Mouse (Mus musculus) forebrain, embryonic 10.5 days (tissue): ENCODE results near the gene Gm12258. TPM values are rescaled to one million over a fixed set of nuclear protein-coding genes. Genes with fewer than 3 reads are reported as not detected.
"Not testable (repeated sequence)": the region's sequence is repeated elsewhere in the genome, so short reads cannot be mapped to it uniquely, and the experiment has no call there.

Source experiments
- DNase-seq: peaks from one replicate; pipeline ENCODE4 v3.0.0-alpha.2; 2017; ENCODE audit warnings: low spot score; ENCODE audit errors: extremely low spot score
- H3K27ac ChIP-seq: fragments of 300-500 bp; sonication (generic); 2 replicates; pipeline ENCODE4 v1.5.1; 2016; ENCODE audit warnings: mild to moderate bottlenecking
- H3K27me3 ChIP-seq: fragments of 300-500 bp; sonication (generic); 2 replicates; pipeline ENCODE4 v1.6.1; 2016; ENCODE audit warnings: mild to moderate bottlenecking; ENCODE audit not compliant: poor library complexity, severe bottlenecking
- H3K36me3 ChIP-seq: fragments of 300-500 bp; sonication (generic); replicated peaks from 2 replicates; pipeline ENCODE4 v1.6.1; 2016; ENCODE audit warnings: mild to moderate bottlenecking, moderate library complexity
- H3K4me1 ChIP-seq: fragments of 300-500 bp; sonication (generic); 2 replicates; pipeline ENCODE4 v1.6.1; 2016
- H3K4me3 ChIP-seq: fragments of 300-500 bp; sonication (generic); 2 replicates; pipeline ENCODE4 v1.5.1; 2016; ENCODE audit warnings: mild to moderate bottlenecking, moderate library complexity
- H3K9me3 ChIP-seq: fragments of 300-500 bp; sonication (generic); 2 replicates; pipeline ENCODE4 v1.6.1; 2016; ENCODE audit warnings: mild to moderate bottlenecking, moderate library complexity
- WGBS: fragments of 180-500 bp; shearing (Covaris S2); methylation state at CpG from one replicate; pipeline ENCODE4 v1.1.7; 2016; 5-methylcytosine and 5-hydroxymethylcytosine counted together
- polyA plus RNA-seq: library from polyadenylated mRNA; unstranded; fragments of >200 nt; fragmentation: Nextera tagmentation; extraction: Ambion mirVana; gene quantifications from 2 replicates; pipeline ENCODE4 v1.2.1, GENCODE M21; 2016

Gene Gm12258
- polyA plus RNA-seq: 8.9 and 9.3 TPM in 2 replicates

GRCm38 (mm10) chr11:58846919-58847461 lies at the start of gene Gm12258:
Gene Gm12258 (plus strand): TSS chr11:58847158.
- peak within 1 kb of the TSS; percentile 87 for H3K4me3 ChIP-seq
- DNase-seq: peak; percentile 87
- peaks cover 13% of the 10 kb centered on the region for H3K4me1 ChIP-seq
- WGBS: 0% methylated on average over 24 of the region's 24 CpGs
- H3K36me3 ChIP-seq: peaks cover 24% of the 10 kb centered on the region
- H3K27me3 ChIP-seq: no peaks in the 10 kb centered on the region
- no peaks in the 10 kb centered on the region for H3K9me3 ChIP-seq
- H3K27ac ChIP-seq: peak within 1 kb of the TSS; percentile 87

GRCm38 (mm10) chr11:58799747-58800146 lies 47.2 kb upstream of the Gm12258 start:
- 80% methylated on average over 5 of the region's 5 CpGs for WGBS

GRCm38 (mm10) chr11:58801558-58802228 lies 45.3 kb upstream of the Gm12258 start, which contains the start of gene Fam183b:
Gene Fam183b (minus strand): TSS chr11:58801960.
- Histone ChIP-seq H3K27me3 (no peaks in the 10 kb centered on the region), H3K36me3 (no peaks in the 10 kb centered on the region), H3K4me1 (peaks cover 17% of the 10 kb centered on the region), H3K9me3 (no peaks in the 10 kb centered on the region), H3K4me3 (peak within 1 kb of the TSS; percentile 21; the same call in 1 of the 2 replicates), H3K27ac (0 out of 2 replicates have a peak within 1 kb of the TSS, but pooled peaks have one; percentile 35)
- peak; percentile 21 for DNase-seq
- 35% methylated on average over 14 of the region's 14 CpGs for WGBS

More at GRCm38 (mm10) chr11:58799747-58800146, 47.2 kb upstream of the Gm12258 start:
- no peak for DNase-seq
- H3K27ac ChIP-seq: no peak overlapping the region
- H3K4me3 ChIP-seq: no peak overlapping the region
- peaks cover 17% of the 10 kb centered on the region for H3K4me1 ChIP-seq
- H3K9me3 ChIP-seq: no peaks in the 10 kb centered on the region
- no peaks in the 10 kb centered on the region for H3K27me3 ChIP-seq
- H3K36me3 ChIP-seq: no peaks in the 10 kb centered on the region

GRCm38 (mm10) chr11:58803871-58804270 lies 43.1 kb upstream of the Gm12258 start:
- 87% methylated on average over 4 of the region's 4 CpGs for WGBS
- no peak for DNase-seq
- H3K27ac ChIP-seq: no peak overlapping the region
- no peaks in the 10 kb centered on the region for H3K36me3 ChIP-seq
- H3K4me1 ChIP-seq: peaks cover 17% of the 10 kb centered on the region
- H3K27me3 ChIP-seq: no peaks in the 10 kb centered on the region
- H3K4me3 ChIP-seq: no peak overlapping the region
- no peaks in the 10 kb centered on the region for H3K9me3 ChIP-seq

- Histone ChIP-seq H3K36me3 (no peaks in the 10 kb centered on the region), H3K27ac (no peak overlapping the region), H3K27me3 (no peaks in the 10 kb centered on the region), H3K9me3 (no peaks in the 10 kb centered on the region), H3K4me3 (no peak overlapping the region), H3K4me1 (peaks cover 17% of the 10 kb centered on the region)
- 89% methylated on average over 2 of the region's 2 CpGs for WGBS
- no peak for DNase-seq
These were observed 42.6 kb upstream of the Gm12258 start for GRCm38 (mm10) chr11:58804393-58804792.

- no peaks in the 10 kb centered on the region for H3K27me3 ChIP-seq
- no peak overlapping the region for H3K27ac ChIP-seq
- WGBS: 11% methylated on average over 1 of the region's 1 CpGs
- no peak overlapping the region for H3K4me3 ChIP-seq
- no peak for DNase-seq
- no peaks in the 10 kb centered on the region for H3K36me3 ChIP-seq
- H3K9me3 ChIP-seq: no peaks in the 10 kb centered on the region
- no peaks in the 10 kb centered on the region for H3K4me1 ChIP-seq
These were observed 35.0 kb upstream of the Gm12258 start for GRCm38 (mm10) chr11:58812001-58812400.

GRCm38 (mm10) chr11:58814700-58815099 lies 32.3 kb upstream of the Gm12258 start, which contains the start of gene Olfr313:
Gene Olfr313 (plus strand): TSS chr11:58815000.
- H3K9me3 ChIP-seq, H3K4me3 ChIP-seq, H3K36me3 ChIP-seq, H3K27ac ChIP-seq, DNase-seq, H3K4me1 ChIP-seq, H3K27me3 ChIP-seq: not testable (repeated sequence)
- WGBS: 64% methylated on average over 1 of the region's 1 CpGs

GRCm38 (mm10) chr11:58815676-58816075 lies 31.3 kb upstream of the Gm12258 start:
- H3K4me3 ChIP-seq: no peak overlapping the region

GRCm38 (mm10) chr11:58828937-58829336 lies 18.0 kb upstream of the Gm12258 start, which contains the start of gene Olfr312:
Gene Olfr312 (plus strand): TSS chr11:58829237.
- not testable (repeated sequence) for H3K9me3 ChIP-seq, H3K27me3 ChIP-seq, H3K4me3 ChIP-seq, H3K4me1 ChIP-seq, H3K27ac ChIP-seq, H3K36me3 ChIP-seq, DNase-seq

More at GRCm38 (mm10) chr11:58815676-58816075, 31.3 kb upstream of the Gm12258 start:
- no peaks in the 10 kb centered on the region for H3K9me3 ChIP-seq
- 89% methylated on average over 1 of the region's 1 CpGs for WGBS
- no peaks in the 10 kb centered on the region for H3K36me3 ChIP-seq
- no peaks in the 10 kb centered on the region for H3K27me3 ChIP-seq
- no peak overlapping the region for H3K27ac ChIP-seq
- no peak for DNase-seq
- no peaks in the 10 kb centered on the region for H3K4me1 ChIP-seq

GRCm38 (mm10) chr11:58829764-58830163 lies 17.2 kb upstream of the Gm12258 start:
- no peaks in the 10 kb centered on the region for H3K27me3 ChIP-seq

GRCm38 (mm10) chr11:58832541-58832940 lies 14.4 kb upstream of the Gm12258 start:
- H3K4me1 ChIP-seq, H3K27me3 ChIP-seq, H3K9me3 ChIP-seq, H3K27ac ChIP-seq, H3K36me3 ChIP-seq, H3K4me3 ChIP-seq, DNase-seq: not testable (repeated sequence)
- 77% methylated on average over 3 of the region's 3 CpGs for WGBS

More at GRCm38 (mm10) chr11:58829764-58830163, 17.2 kb upstream of the Gm12258 start:
- H3K4me3 ChIP-seq: no peak overlapping the region
- DNase-seq: no peak
- 83% methylated on average over 3 of the region's 3 CpGs for WGBS
- H3K36me3 ChIP-seq: no peaks in the 10 kb centered on the region
- H3K27ac ChIP-seq: no peak overlapping the region
- no peaks in the 10 kb centered on the region for H3K9me3 ChIP-seq
- H3K4me1 ChIP-seq: no peaks in the 10 kb centered on the region

- H3K4me1 ChIP-seq, H3K27ac ChIP-seq, H3K4me3 ChIP-seq, H3K27me3 ChIP-seq, DNase-seq, H3K36me3 ChIP-seq, H3K9me3 ChIP-seq: not testable (repeated sequence)
These were observed 8.0 kb upstream of the Gm12258 start, which contains the start of gene Olfr311 for GRCm38 (mm10) chr11:58838951-58839350. Gene Olfr311 (plus strand): TSS chr11:58839251.

GRCm38 (mm10) chr11:58847636-58848035 lies 678 bp downstream of the Gm12258 start:
- Histone ChIP-seq H3K27me3 (no peaks in the 10 kb centered on the region), H3K36me3 (peaks cover 30% of the 10 kb centered on the region), H3K4me3 (peak overlapping the region; percentile 87), H3K4me1 (peaks cover 13% of the 10 kb centered on the region), H3K27ac (peak overlapping the region; percentile 87; the same call in 1 of the 2 replicates), H3K9me3 (no peaks in the 10 kb centered on the region)
- DNase-seq: no peak
- WGBS: 50% methylated on average over 9 of the region's 9 CpGs
